Mouse (Mus musculus) embryonic fibroblast, embryonic 13.5 days (primary cell): ENCODE measurements around the gene Ruvbl2.
A peak's percentile ranks its signal among the peaks of the same experiment; 100 is the strongest.

Experiments
- CTCF ChIP-seq: IDR thresholded peaks from 2 replicates; pipeline ENCODE4 v1.5.1; 2011; ENCODE audit warnings: mild to moderate bottlenecking, control low read depth, low read length, moderate library complexity, borderline replicate concordance; ENCODE audit not compliant: insufficient read depth
- POLR2A ChIP-seq: IDR thresholded peaks from 2 replicates; pipeline ENCODE4 v1.6.1; 2011; ENCODE audit warnings: low read depth, mild to moderate bottlenecking, control low read depth, low read length, moderate library complexity

DNA sequence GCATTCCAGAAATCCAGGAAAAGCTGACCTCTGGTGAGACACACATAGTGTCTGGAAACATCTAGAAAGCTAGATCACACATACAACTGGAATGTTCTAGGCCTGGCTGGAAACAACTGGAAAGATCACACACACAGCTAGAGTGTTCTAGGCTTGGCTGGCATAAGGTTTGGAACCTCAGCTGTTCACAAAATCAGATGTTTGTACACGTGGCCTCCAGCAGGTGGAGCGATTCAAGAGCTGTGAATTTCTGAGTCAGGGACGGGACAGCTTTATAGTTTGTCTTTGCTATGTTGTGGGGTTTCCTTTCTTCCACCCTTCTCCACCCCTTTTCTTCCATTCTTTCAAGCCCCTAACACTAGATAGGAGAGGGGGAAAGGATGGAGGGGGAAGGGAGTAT, 39.1 kb upstream of the Ruvbl2 start:
- peak; percentile 29; the same call in 1 of the 2 replicates for TF ChIP-seq CTCF
- no peak for TF ChIP-seq POLR2A
